Mouse (Mus musculus) kidney, adult 2 months (tissue): ENCODE data around the gene Plin5. TPM values are rescaled to one million over a fixed set of nuclear protein-coding genes. Genes with fewer than 3 reads are reported as not detected.

Source experiments
- DNase-seq: peaks from one replicate; pipeline ENCODE4 v3.0.0; 2021
- H3K27ac ChIP-seq: fragments of 200-500 bp; 2 replicates; pipeline ENCODE4 v1.5.1; 2012; ENCODE audit warnings: low read depth, low read length, control low read depth, inconsistent platforms; ENCODE audit not compliant: insufficient read depth
- H3K27me3 ChIP-seq: fragments of 200-500 bp; replicated peaks from 2 replicates; pipeline ENCODE4 v1.6.1; 2012; ENCODE audit warnings: mild to moderate bottlenecking, moderate library complexity, low read length, inconsistent platforms; ENCODE audit not compliant: control insufficient read depth, insufficient read depth
- H3K36me3 ChIP-seq: fragments of 200-500 bp; 2 replicates; pipeline ENCODE4 v1.6.1; 2012; ENCODE audit warnings: mild to moderate bottlenecking, moderate library complexity, low read length, inconsistent platforms; ENCODE audit not compliant: control insufficient read depth, insufficient read depth
- H3K4me1 ChIP-seq: fragments of 200-500 bp; 2 replicates; pipeline ENCODE4 v1.6.1; 2011; ENCODE audit warnings: low read length; ENCODE audit not compliant: control insufficient read depth, insufficient read depth
- H3K4me3 ChIP-seq: fragments of 200-500 bp; 2 replicates; pipeline ENCODE4 v1.5.1; 2011; ENCODE audit warnings: mild to moderate bottlenecking, low read depth, low read length, control low read depth; ENCODE audit not compliant: insufficient read depth
- CTCF ChIP-seq: fragments of 200-500 bp; conservative IDR thresholded peaks from 2 replicates; pipeline ENCODE4 v1.5.1; 2011; ENCODE audit warnings: low read depth, mild to moderate bottlenecking, control low read depth, low read length, moderate library complexity, mixed read lengths; ENCODE audit not compliant: insufficient read depth, insufficient read length
- POLR2A ChIP-seq: fragments of 200-500 bp; IDR thresholded peaks from one replicate; pipeline ENCODE4 v1.6.1; 2011; ENCODE audit warnings: low read depth, low read length, control low read depth
- WGBS: fragments of 180-500 bp; shearing (Covaris S2); methylation state at CpG from one replicate; pipeline ENCODE4 v1.1.7; 2018; 5-methylcytosine and 5-hydroxymethylcytosine counted together
- polyA plus RNA-seq: library from polyadenylated mRNA; depleted of rRNA; stranded (reverse); fragments of >200 nt; gene quantifications from 2 replicates; pipeline ENCODE4 v1.2.3, GENCODE M21; 2012; rRNA removed

The Plin5 gene
- polyA plus RNA-seq: 8.4 and 10.1 TPM in 2 replicates

- Histone ChIP-seq H3K36me3 (no peaks in the 10 kb centered on the region), H3K27me3 (no peaks in the 10 kb centered on the region), H3K4me3 (peak within 1 kb of the TSS; percentile 34; the same call in 1 of the 2 replicates), H3K27ac (no peak within 1 kb of the TSS), H3K4me1 (no peaks in the 10 kb centered on the region)
- DNase-seq: peak; percentile 87
- 3% methylated on average over 27 of the region's 27 CpGs for WGBS
- no peak for TF ChIP-seq POLR2A
- TF ChIP-seq CTCF: no peak
These were observed at the start of gene Plin5 for GRCm38 (mm10) chr17:56117251-56117710. Plin5 (minus strand) TSS chr17:56117596.

- no peak for DNase-seq
- no peaks in the 10 kb centered on the region for H3K27me3 ChIP-seq
- no peaks in the 10 kb centered on the region for H3K4me1 ChIP-seq
- TF ChIP-seq POLR2A: no peak
- no peak for TF ChIP-seq CTCF
- no peak overlapping the region for H3K4me3 ChIP-seq
- no peaks in the 10 kb centered on the region for H3K36me3 ChIP-seq
- WGBS: 56% methylated on average over 11 of the region's 11 CpGs
- H3K27ac ChIP-seq: no peak overlapping the region
These were observed 48.3 kb upstream of the Plin5 start for GRCm38 (mm10) chr17:56165671-56166070.

- Histone ChIP-seq H3K36me3 (no peaks in the 10 kb centered on the region), H3K4me3 (no peak overlapping the region), H3K27ac (no peak overlapping the region), H3K27me3 (no peaks in the 10 kb centered on the region), H3K4me1 (no peaks in the 10 kb centered on the region)
- DNase-seq: no peak
- TF ChIP-seq POLR2A: no peak
- no peak for TF ChIP-seq CTCF
- WGBS: 67% methylated on average over 3 of the region's 3 CpGs
These were observed 47.1 kb upstream of the Plin5 start for GRCm38 (mm10) chr17:56164510-56164909.

- no peak overlapping the region for H3K27ac ChIP-seq
These were observed 46.2 kb upstream of the Plin5 start for GRCm38 (mm10) chr17:56163523-56164102.

GRCm38 (mm10) chr17:56162231-56162774 lies 44.9 kb upstream of the Plin5 start, which contains the start of gene Tnfaip8l1:
Tnfaip8l1 (plus strand) TSS chr17:56162477.
- DNase-seq: peak; percentile 98
- TF ChIP-seq POLR2A: no peak
- no peak for TF ChIP-seq CTCF
- no peak within 1 kb of the TSS for H3K27ac ChIP-seq
- WGBS: 3% methylated on average over 30 of the region's 30 CpGs
- no peaks in the 10 kb centered on the region for H3K4me1 ChIP-seq
- H3K36me3 ChIP-seq: no peaks in the 10 kb centered on the region
- H3K4me3 ChIP-seq: peak within 1 kb of the TSS; percentile 40
- H3K27me3 ChIP-seq: no peaks in the 10 kb centered on the region

More at GRCm38 (mm10) chr17:56163523-56164102, 46.2 kb upstream of the Plin5 start:
- Histone ChIP-seq H3K36me3 (no peaks in the 10 kb centered on the region), H3K4me1 (no peaks in the 10 kb centered on the region), H3K4me3 (no peak overlapping the region), H3K27me3 (no peaks in the 10 kb centered on the region)
- peak; percentile 10 for DNase-seq
- TF ChIP-seq CTCF: no peak
- TF ChIP-seq POLR2A: no peak
- 72% methylated on average over 6 of the region's 6 CpGs for WGBS

GRCm38 (mm10) chr17:56159729-56160128 lies 42.3 kb upstream of the Plin5 start:
- no peaks in the 10 kb centered on the region for H3K27me3 ChIP-seq
- H3K4me1 ChIP-seq: no peaks in the 10 kb centered on the region
- DNase-seq: peak; percentile 78

GRCm38 (mm10) chr17:56153643-56154042 lies 36.2 kb upstream of the Plin5 start:
- Histone ChIP-seq H3K36me3 (no peaks in the 10 kb centered on the region), H3K4me3 (no peak overlapping the region), H3K27ac (no peak overlapping the region), H3K27me3 (no peaks in the 10 kb centered on the region), H3K4me1 (no peaks in the 10 kb centered on the region)
- TF ChIP-seq POLR2A (no peak), CTCF (no peak)
- WGBS: 29% methylated on average over 9 of the region's 9 CpGs
- peak; percentile 51 for DNase-seq

More at GRCm38 (mm10) chr17:56159729-56160128, 42.3 kb upstream of the Plin5 start:
- Histone ChIP-seq H3K36me3 (no peaks in the 10 kb centered on the region), H3K27ac (no peak overlapping the region), H3K4me3 (no peak overlapping the region)
- WGBS: 3% methylated on average over 9 of the region's 9 CpGs
- TF ChIP-seq CTCF: peak; percentile 89
- TF ChIP-seq POLR2A: no peak
